Mouse (Mus musculus): ENCODE data around the gene Olfr1180. TPM values are rescaled to one million over a fixed set of nuclear protein-coding genes. Genes with fewer than 3 reads are reported as not detected.
"Not testable (repeated sequence)": the region's sequence is repeated elsewhere in the genome, so short reads cannot be mapped to it uniquely, and the experiment has no call there.

Gene Olfr1180
- polyA plus RNA-seq (2012; fragmentation: generic; extraction: Trizol), result not detected

DNA sequence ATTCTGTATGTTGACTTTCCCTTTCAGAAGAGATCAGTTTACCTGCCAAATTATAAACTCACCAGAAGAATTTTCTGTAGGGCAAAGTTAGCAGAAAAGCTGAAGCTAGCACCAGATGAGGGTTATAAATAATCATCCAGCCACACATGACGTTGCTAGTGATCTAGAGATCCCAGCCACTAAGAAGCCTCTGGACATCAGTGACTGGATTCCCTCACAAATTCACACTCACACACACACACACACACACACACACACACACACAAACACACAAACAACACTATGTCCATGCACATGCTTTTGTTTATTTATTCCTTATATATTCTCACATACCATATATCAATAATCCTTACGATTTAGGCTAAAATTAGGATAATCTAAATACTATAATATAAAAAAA, at the start of gene Olfr1180:
TSS of gene Olfr1180 (minus strand) at position 101 of the 400 bp plus-strand sequence.
- Histone ChIP-seq H3ac (ENCODE audit: control insufficient read depth, insufficient read length) (no peak within 1 kb of the TSS), H3K79me2 (ENCODE audit: control insufficient read depth, insufficient read depth) (no peaks in the 10 kb centered on the region), H3K4me2 (ENCODE audit: low read depth) (no peak within 1 kb of the TSS), H3K27me3 (ENCODE audit: control insufficient read depth, insufficient read depth, insufficient read length) (no peaks in the 10 kb centered on the region), H3K36me3 (ENCODE audit: control insufficient read depth, insufficient read depth) (no peaks in the 10 kb centered on the region), H3K4me3 (no peak within 1 kb of the TSS)
- TF ChIP-seq TCF12 (IDR thresholded peaks at IDR 0.05; ENCODE audit: insufficient read depth, poor library complexity, severe bottlenecking) (no peak), POLR2A (IDR thresholded peaks at IDR 0.05; ENCODE audit: insufficient read length, low read depth) (no peak), REST (IDR thresholded peaks at IDR 0.05; ENCODE audit: insufficient read depth, insufficient read length) (no peak), USF1 (IDR thresholded peaks at IDR 0.05; ENCODE audit: low read depth) (no peak), SRF (IDR thresholded peaks at IDR 0.05; ENCODE audit: control insufficient read depth, insufficient read length, low read depth) (no peak), MYOG (IDR thresholded peaks at IDR 0.05; ENCODE audit: control insufficient read depth in 1 of 3, insufficient read depth in 1 of 3, insufficient read length in 2 of 3, low read depth in 2 of 3) (no peak), MAX (IDR thresholded peaks at IDR 0.05; ENCODE audit: low read depth) (no peak), CEBPB (IDR thresholded peaks at IDR 0.05; ENCODE audit: insufficient read depth, poor library complexity, severe bottlenecking) (no peak), MYOD1 (IDR thresholded peaks at IDR 0.05; ENCODE audit: control insufficient read depth in 1 of 3, insufficient read length in 2 of 3, low read depth in 2 of 3) (no peak), TCF3 (IDR thresholded peaks at IDR 0.05; ENCODE audit: insufficient read length, low read depth) (no peak), E2F4 (IDR thresholded peaks at IDR 0.05; ENCODE audit: insufficient read depth) (no peak), POLR2AphosphoS2 (IDR thresholded peaks at IDR 0.05; ENCODE audit: insufficient read length, low read depth) (no peak)

- H3K4me2 ChIP-seq (ENCODE audit: low read depth); H3K4me3 ChIP-seq; H3K79me2 ChIP-seq (ENCODE audit: control insufficient read depth, insufficient read depth); H3K36me3 ChIP-seq (ENCODE audit: control insufficient read depth, insufficient read depth); H3ac ChIP-seq (ENCODE audit: control insufficient read depth, insufficient read length); H3K27me3 ChIP-seq (ENCODE audit: control insufficient read depth, insufficient read depth, insufficient read length): not testable (repeated sequence)
These were observed 35.6 kb upstream of the Olfr1180 start, which contains the start of gene Olfr1183 for GRCm38 (mm10) chr2:88454567-88454966. Gene Olfr1183 (plus strand): TSS chr2:88454867.

DNA sequence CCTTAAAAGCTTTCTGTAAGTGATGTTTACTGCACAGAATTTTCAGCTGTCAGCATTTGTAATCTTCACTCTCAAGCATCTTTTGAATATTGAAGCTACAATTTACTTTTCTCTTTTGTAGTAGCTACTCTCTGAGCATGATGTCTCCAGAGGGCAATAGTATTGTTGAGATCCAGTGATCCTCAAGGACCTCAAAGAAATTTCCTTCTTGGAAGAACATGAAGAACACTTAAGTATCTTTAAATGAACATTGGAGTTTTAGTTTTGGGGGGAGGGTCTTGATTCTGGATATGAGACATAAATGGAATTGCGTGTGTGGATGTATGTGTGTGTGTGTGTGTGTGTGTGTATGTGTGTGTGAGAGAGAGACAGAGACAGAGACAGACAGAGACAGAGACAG, 30.1 kb upstream of the Olfr1180 start, which contains the start of gene Gm13757:
TSS of gene Gm13757 (minus strand) at position 101 of the 400 bp plus-strand sequence.
- no peak within 1 kb of the TSS for H3K4me2 ChIP-seq (ENCODE audit: low read depth)
- TF ChIP-seq MAX (IDR thresholded peaks at IDR 0.05; ENCODE audit: low read depth) (no peak), POLR2A (IDR thresholded peaks at IDR 0.05; ENCODE audit: insufficient read length, low read depth) (no peak), TCF12 (IDR thresholded peaks at IDR 0.05; ENCODE audit: insufficient read depth, poor library complexity, severe bottlenecking) (no peak), MYOG (IDR thresholded peaks at IDR 0.05; ENCODE audit: control insufficient read depth in 1 of 3, insufficient read depth in 1 of 3, insufficient read length in 2 of 3, low read depth in 2 of 3) (no peak), SRF (IDR thresholded peaks at IDR 0.05; ENCODE audit: control insufficient read depth, insufficient read length, low read depth) (no peak), REST (IDR thresholded peaks at IDR 0.05; ENCODE audit: insufficient read depth, insufficient read length) (no peak), CEBPB (IDR thresholded peaks at IDR 0.05; ENCODE audit: insufficient read depth, poor library complexity, severe bottlenecking) (no peak)
- H3K4me3 ChIP-seq, result no peak within 1 kb of the TSS
- no peak within 1 kb of the TSS for H3ac ChIP-seq (ENCODE audit: control insufficient read depth, insufficient read length)
- no peaks in the 10 kb centered on the region for H3K27me3 ChIP-seq (ENCODE audit: control insufficient read depth, insufficient read depth, insufficient read length)
- H3K36me3 ChIP-seq (ENCODE audit: control insufficient read depth, insufficient read depth), result no peaks in the 10 kb centered on the region
- H3K79me2 ChIP-seq (ENCODE audit: control insufficient read depth, insufficient read depth), result no peaks in the 10 kb centered on the region

GRCm38 (mm10) chr2:88426071-88426470, 7.1 kb upstream of the Olfr1180 start, which contains the start of gene Olfr1181:
Gene Olfr1181 (minus strand): TSS chr2:88426171.
- H3K4me2 ChIP-seq (ENCODE audit: low read depth), result no peak within 1 kb of the TSS
- no peaks in the 10 kb centered on the region for H3K79me2 ChIP-seq (ENCODE audit: control insufficient read depth, insufficient read depth)
- no peaks in the 10 kb centered on the region for H3K27me3 ChIP-seq (ENCODE audit: control insufficient read depth, insufficient read depth, insufficient read length)
- no peak within 1 kb of the TSS for H3ac ChIP-seq (ENCODE audit: control insufficient read depth, insufficient read length)
- no peaks in the 10 kb centered on the region for H3K36me3 ChIP-seq (ENCODE audit: control insufficient read depth, insufficient read depth)
- TF ChIP-seq TCF12 (IDR thresholded peaks at IDR 0.05; ENCODE audit: insufficient read depth, poor library complexity, severe bottlenecking), result no peak
- TF ChIP-seq CEBPB (IDR thresholded peaks at IDR 0.05; ENCODE audit: insufficient read depth, poor library complexity, severe bottlenecking), result no peak
- no peak for TF ChIP-seq POLR2A (IDR thresholded peaks at IDR 0.05; ENCODE audit: insufficient read length, low read depth)
- TF ChIP-seq USF1 (IDR thresholded peaks at IDR 0.05; ENCODE audit: low read depth), result no peak
- H3K4me3 ChIP-seq, result no peak within 1 kb of the TSS

- H3K27me3 ChIP-seq (ENCODE audit: control insufficient read depth, insufficient read depth, insufficient read length), result no peaks in the 10 kb centered on the region
- no peaks in the 10 kb centered on the region for H3K79me2 ChIP-seq (ENCODE audit: control insufficient read depth, insufficient read depth)
- H3K4me3 ChIP-seq, result no peak within 1 kb of the TSS
- H3ac ChIP-seq (ENCODE audit: control insufficient read depth, insufficient read length), result no peak within 1 kb of the TSS
- no peak for TF ChIP-seq POLR2A (IDR thresholded peaks at IDR 0.05; ENCODE audit: insufficient read length, low read depth)
- no peak for TF ChIP-seq MAX (IDR thresholded peaks at IDR 0.05; ENCODE audit: low read depth)
- no peak for TF ChIP-seq MYOD1 (IDR thresholded peaks at IDR 0.05; ENCODE audit: control insufficient read depth in 1 of 3, insufficient read length in 2 of 3, low read depth in 2 of 3)
- TF ChIP-seq TCF12 (IDR thresholded peaks at IDR 0.05; ENCODE audit: insufficient read depth, poor library complexity, severe bottlenecking), result no peak
- TF ChIP-seq USF1 (IDR thresholded peaks at IDR 0.05; ENCODE audit: low read depth), result no peak
- no peak for TF ChIP-seq CEBPB (IDR thresholded peaks at IDR 0.05; ENCODE audit: insufficient read depth, poor library complexity, severe bottlenecking)
- TF ChIP-seq REST (IDR thresholded peaks at IDR 0.05; ENCODE audit: insufficient read depth, insufficient read length), result no peak
- TF ChIP-seq MYOG (IDR thresholded peaks at IDR 0.05; ENCODE audit: control insufficient read depth in 1 of 3, insufficient read depth in 1 of 3, insufficient read length in 2 of 3, low read depth in 2 of 3), result no peak
- TF ChIP-seq TCF3 (IDR thresholded peaks at IDR 0.05; ENCODE audit: insufficient read length, low read depth), result no peak
- no peak for TF ChIP-seq POLR2AphosphoS2 (IDR thresholded peaks at IDR 0.05; ENCODE audit: insufficient read length, low read depth)
- TF ChIP-seq E2F4 (IDR thresholded peaks at IDR 0.05; ENCODE audit: insufficient read depth), result no peak
- no peak for TF ChIP-seq SRF (IDR thresholded peaks at IDR 0.05; ENCODE audit: control insufficient read depth, insufficient read length, low read depth)
- H3K36me3 ChIP-seq (ENCODE audit: control insufficient read depth, insufficient read depth), result no peaks in the 10 kb centered on the region
- H3K4me2 ChIP-seq (ENCODE audit: low read depth), result no peak within 1 kb of the TSS
These were observed 12.6 kb downstream of the Olfr1180 start, which contains the start of gene Olfr1179 for GRCm38 (mm10) chr2:88406353-88406752. Gene Olfr1179 (minus strand): TSS chr2:88406453.

All from myocyte (in vitro differentiated cells).